Mouse (Mus musculus) CH12.LX (cell line): ENCODE data around the gene Ttc7.

Experiments used
- CTCF ChIP-seq, 2 experiments: IDR thresholded peaks in 1 of 2; conservative IDR thresholded peaks in 1 of 2; 2 replicates each; pipeline ENCODE4 v1.5.1; 2011 to 2012; ENCODE audit warnings: low read depth in 2 of 2, low read length in 2 of 2, improper control_type of control experiment in 1 of 2, inconsistent platforms in 1 of 2, mild to moderate bottlenecking in 1 of 2, moderate library complexity in 1 of 2
- MAX ChIP-seq: IDR thresholded peaks from 2 replicates; pipeline ENCODE4 v1.6.1; 2011; ENCODE audit warnings: low read length, improper control_type of control experiment
- MAZ ChIP-seq: IDR thresholded peaks from 2 replicates; pipeline ENCODE4 v1.6.1; 2012; ENCODE audit warnings: low read depth, mild to moderate bottlenecking, inconsistent platforms, low read length, improper control_type of control experiment, moderate library complexity
- MYC ChIP-seq: IDR thresholded peaks from 2 replicates; pipeline ENCODE4 v1.6.1; 2011; ENCODE audit warnings: low read depth, mild to moderate bottlenecking, improper control_type of control experiment, low read length
- NELFE ChIP-seq: IDR thresholded peaks from 2 replicates; pipeline ENCODE4 v1.6.1; 2011; ENCODE audit warnings: low read depth, low read length, improper control_type of control experiment
- POLR2A ChIP-seq: IDR thresholded peaks from 2 replicates; pipeline ENCODE4 v1.6.1; 2011; ENCODE audit warnings: low read depth, mild to moderate bottlenecking, improper control_type of control experiment, low read length
- TBP ChIP-seq: conservative IDR thresholded peaks from 2 replicates; pipeline ENCODE4 v1.6.1; 2011; ENCODE audit warnings: low read depth, low read length, improper control_type of control experiment
- ZNF384 ChIP-seq: IDR thresholded peaks from 2 replicates; pipeline ENCODE4 v1.6.1; 2012; ENCODE audit warnings: low read depth, low read length, improper control_type of control experiment, inconsistent platforms

GRCm38 (mm10) chr17:87321673-87322072, 39.0 kb downstream of the Ttc7 start:
- TF ChIP-seq TBP (no peak), NELFE (no peak; the same call in 1 of the 2 replicates), POLR2A (no peak), MAX (no peak), MYC (no peak), CTCF (conservative IDR thresholded peaks at IDR 0.05 in 1 of 2, IDR thresholded peaks at IDR 0.05 in 1 of 2; ENCODE audit: low read depth in 2 of 2, low read length in 2 of 2) (peak; percentile 23 to 98; a peak in 3 of 4 replicates), ZNF384 (no peak), MAZ (no peak)
